Mouse (Mus musculus): ENCODE results near the gene Neu3. TPM values are rescaled to one million over a fixed set of nuclear protein-coding genes. Genes with fewer than 3 reads are reported as not detected.

Neu3 gene
- polyA plus RNA-seq, 1 experiment from 2014 or later, result 1.8 TPM

DNA sequence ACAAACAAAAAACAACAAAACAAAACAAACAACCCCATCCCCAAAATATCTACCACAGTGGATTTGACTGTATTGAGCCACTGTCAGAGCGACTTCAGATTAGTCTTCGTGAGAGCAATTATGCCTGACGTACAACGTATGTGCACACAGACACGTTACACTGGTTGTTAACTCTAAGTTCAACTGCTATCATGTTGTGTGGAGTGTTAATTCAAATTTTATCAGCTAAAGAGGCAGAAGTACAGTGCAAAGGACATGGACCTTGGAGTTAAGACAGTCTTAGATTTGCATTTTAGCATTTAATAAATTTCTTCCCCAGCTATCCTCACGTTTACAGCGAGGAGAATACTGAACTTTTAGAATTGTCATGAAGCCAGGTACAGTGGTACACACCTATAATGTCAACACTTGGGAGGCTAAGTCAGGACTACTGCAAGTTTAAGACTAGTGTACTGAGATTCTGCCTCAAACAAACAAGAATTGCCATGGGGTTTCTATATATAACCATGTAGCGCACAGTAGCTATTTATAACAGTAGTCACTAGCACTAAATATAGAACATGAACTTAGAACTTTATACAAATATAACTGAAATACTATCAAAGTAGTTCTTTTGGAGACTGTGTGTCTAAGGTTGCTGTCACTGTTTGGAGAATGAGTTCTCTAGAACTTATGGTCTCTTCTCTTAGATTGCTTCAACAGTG, 17.5 kb upstream of the Neu3 start:
- H3K36me3 ChIP-seq (ENCODE audit: control insufficient read depth, insufficient read depth, low read length), result peaks cover 80% of the 10 kb centered on the region
- H3K9me3 ChIP-seq (ENCODE audit: control insufficient read depth, low read length), result no peaks in the 10 kb centered on the region
- H3K27me3 ChIP-seq (ENCODE audit: control insufficient read depth, insufficient read depth, low read length), result no peaks in the 10 kb centered on the region
- WGBS, result 98% methylated on average over 8 of the region's 8 CpGs
- H3K4me3 ChIP-seq (replicated peaks; ENCODE audit: low read depth, low read length), result no peak overlapping the region
- H3K9ac ChIP-seq (replicated peaks; ENCODE audit: low read length), result no peak overlapping the region
- no peak overlapping the region for H3K4me2 ChIP-seq (ENCODE audit: low read length)
- H3K4me1 ChIP-seq (ENCODE audit: control insufficient read depth, insufficient read depth, low read length), result no peaks in the 10 kb centered on the region
- no peak for DNase-seq
- no peak overlapping the region for H3K27ac ChIP-seq (replicated peaks; ENCODE audit: low read depth, low read length)
- no peak for ATAC-seq (ENCODE audit: low FRiP score, low TSS enrichment)

GRCm38 (mm10) chr7:99838241-99838640, 10.0 kb upstream of the Neu3 start:
- no peaks in the 10 kb centered on the region for H3K4me1 ChIP-seq (ENCODE audit: control insufficient read depth, insufficient read depth, low read length)
- no peak overlapping the region for H3K9ac ChIP-seq (replicated peaks; ENCODE audit: low read length)
- H3K27me3 ChIP-seq (ENCODE audit: control insufficient read depth, insufficient read depth, low read length), result no peaks in the 10 kb centered on the region
- H3K9me3 ChIP-seq (ENCODE audit: control insufficient read depth, low read length), result no peaks in the 10 kb centered on the region
- no peak overlapping the region for H3K27ac ChIP-seq (replicated peaks; ENCODE audit: low read depth, low read length)
- no peak for DNase-seq
- no peak overlapping the region for H3K4me2 ChIP-seq (ENCODE audit: low read length)
- H3K36me3 ChIP-seq (ENCODE audit: control insufficient read depth, insufficient read depth, low read length), result peaks cover 67% of the 10 kb centered on the region
- ATAC-seq (ENCODE audit: low FRiP score, low TSS enrichment), result no peak
- 89% methylated on average over 3 of the region's 3 CpGs for WGBS
- H3K4me3 ChIP-seq (replicated peaks; ENCODE audit: low read depth, low read length), result no peak overlapping the region

DNA sequence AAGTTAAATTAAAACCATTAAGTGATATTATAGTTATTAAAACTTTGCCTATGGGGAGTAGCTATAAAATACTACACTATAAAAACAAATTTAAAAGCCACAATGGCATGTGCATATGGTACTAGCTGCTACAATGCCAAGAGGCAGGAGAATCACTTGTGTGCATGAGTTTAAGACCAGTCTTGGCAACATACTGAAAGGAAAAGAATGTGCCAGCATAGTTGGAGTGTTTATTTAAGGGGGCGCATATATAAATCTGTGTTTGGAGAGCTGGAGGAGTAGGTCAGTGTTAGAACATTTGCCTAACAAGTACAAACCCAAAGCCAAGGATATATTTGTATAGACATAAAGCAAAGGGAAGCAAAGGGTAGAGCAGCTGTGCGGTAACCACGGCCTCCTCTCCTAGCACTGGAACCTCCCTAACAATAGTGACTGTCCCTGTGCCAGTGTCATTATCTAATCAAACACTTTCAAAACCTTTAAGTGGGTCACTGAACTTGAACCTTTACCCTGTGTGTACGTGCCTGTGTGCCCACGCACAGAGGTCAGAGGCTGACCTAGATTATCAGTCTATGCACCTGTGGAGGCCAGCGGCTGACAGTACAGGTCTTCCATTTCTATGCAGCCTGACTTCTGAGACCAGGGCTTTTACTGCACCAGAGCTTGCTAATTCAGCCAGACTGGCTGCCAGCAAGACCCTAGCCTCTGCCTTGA, 9.3 kb upstream of the Neu3 start:
- WGBS, result 89% methylated on average over 6 of the region's 6 CpGs
- ATAC-seq (ENCODE audit: low FRiP score, low TSS enrichment) (no peak), DNase-seq (no peak)
- Histone ChIP-seq H3K4me1 (ENCODE audit: control insufficient read depth, insufficient read depth, low read length) (no peaks in the 10 kb centered on the region), H3K4me3 (replicated peaks; ENCODE audit: low read depth, low read length) (no peak overlapping the region), H3K9ac (replicated peaks; ENCODE audit: low read length) (no peak overlapping the region), H3K4me2 (ENCODE audit: low read length) (no peak overlapping the region), H3K36me3 (ENCODE audit: control insufficient read depth, insufficient read depth, low read length) (peaks cover 59% of the 10 kb centered on the region), H3K27ac (replicated peaks; ENCODE audit: low read depth, low read length) (no peak overlapping the region), H3K27me3 (ENCODE audit: control insufficient read depth, insufficient read depth, low read length) (no peaks in the 10 kb centered on the region), H3K9me3 (ENCODE audit: control insufficient read depth, low read length) (no peaks in the 10 kb centered on the region)

DNA sequence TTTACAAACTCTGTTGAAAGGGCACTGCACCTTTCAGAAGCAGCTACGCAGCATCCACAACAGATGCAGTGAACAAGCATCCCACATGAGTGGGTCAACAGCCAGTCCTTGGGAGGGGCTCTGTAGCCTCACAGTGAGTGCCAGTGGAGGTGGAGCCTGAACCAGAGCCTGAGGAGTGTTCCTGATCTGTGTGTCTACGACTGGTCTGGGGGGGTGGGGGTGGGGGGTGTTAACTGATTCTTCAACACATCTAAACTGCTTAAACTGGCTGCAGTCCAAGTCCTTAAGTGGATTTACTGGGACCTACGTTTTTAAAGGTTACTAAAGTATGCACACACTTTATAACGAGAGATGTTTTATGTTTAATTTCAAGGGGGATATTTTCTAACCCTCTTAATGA, 8.6 kb upstream of the Neu3 start:
- ATAC-seq (ENCODE audit: low FRiP score, low TSS enrichment), result no peak
- no peak for DNase-seq
- H3K9me3 ChIP-seq (ENCODE audit: control insufficient read depth, low read length), result no peaks in the 10 kb centered on the region
- no peak overlapping the region for H3K4me2 ChIP-seq (ENCODE audit: low read length)
- no peaks in the 10 kb centered on the region for H3K4me1 ChIP-seq (ENCODE audit: control insufficient read depth, insufficient read depth, low read length)
- WGBS, result 63% methylated on average over 4 of the region's 4 CpGs
- H3K36me3 ChIP-seq (ENCODE audit: control insufficient read depth, insufficient read depth, low read length), result peaks cover 53% of the 10 kb centered on the region
- no peak overlapping the region for H3K4me3 ChIP-seq (replicated peaks; ENCODE audit: low read depth, low read length)
- H3K27me3 ChIP-seq (ENCODE audit: control insufficient read depth, insufficient read depth, low read length), result no peaks in the 10 kb centered on the region
- H3K9ac ChIP-seq (replicated peaks; ENCODE audit: low read length), result no peak overlapping the region
- H3K27ac ChIP-seq (replicated peaks; ENCODE audit: low read depth, low read length), result no peak overlapping the region

GRCm38 (mm10) chr7:99834314-99834853, 6.2 kb upstream of the Neu3 start:
- H3K9ac ChIP-seq (replicated peaks; ENCODE audit: low read length), result no peak overlapping the region
- H3K4me2 ChIP-seq (ENCODE audit: low read length), result no peak overlapping the region
- no peak overlapping the region for H3K27ac ChIP-seq (replicated peaks; ENCODE audit: low read depth, low read length)
- H3K9me3 ChIP-seq (ENCODE audit: control insufficient read depth, low read length), result no peaks in the 10 kb centered on the region
- H3K4me3 ChIP-seq (replicated peaks; ENCODE audit: low read depth, low read length), result no peak overlapping the region
- DNase-seq (no peak), ATAC-seq (ENCODE audit: low FRiP score, low TSS enrichment) (no peak)
- H3K27me3 ChIP-seq (ENCODE audit: control insufficient read depth, insufficient read depth, low read length), result no peaks in the 10 kb centered on the region
- no peaks in the 10 kb centered on the region for H3K4me1 ChIP-seq (ENCODE audit: control insufficient read depth, insufficient read depth, low read length)
- H3K36me3 ChIP-seq (ENCODE audit: control insufficient read depth, insufficient read depth, low read length), result peaks cover 30% of the 10 kb centered on the region
- 87% methylated on average over 5 of the region's 5 CpGs for WGBS

GRCm38 (mm10) chr7:99833846-99834222, 5.6 kb upstream of the Neu3 start:
- H3K36me3 ChIP-seq (ENCODE audit: control insufficient read depth, insufficient read depth, low read length), result peaks cover 25% of the 10 kb centered on the region
- H3K4me1 ChIP-seq (ENCODE audit: control insufficient read depth, insufficient read depth, low read length), result no peaks in the 10 kb centered on the region
- H3K27me3 ChIP-seq (ENCODE audit: control insufficient read depth, insufficient read depth, low read length), result no peaks in the 10 kb centered on the region
- no peaks in the 10 kb centered on the region for H3K9me3 ChIP-seq (ENCODE audit: control insufficient read depth, low read length)
- H3K4me2 ChIP-seq (ENCODE audit: low read length), result no peak overlapping the region
- WGBS, result 93% methylated on average over 2 of the region's 2 CpGs
- no peak overlapping the region for H3K27ac ChIP-seq (replicated peaks; ENCODE audit: low read depth, low read length)
- no peak overlapping the region for H3K4me3 ChIP-seq (replicated peaks; ENCODE audit: low read depth, low read length)
- ATAC-seq (ENCODE audit: low FRiP score, low TSS enrichment) (no peak), DNase-seq (no peak)
- no peak overlapping the region for H3K9ac ChIP-seq (replicated peaks; ENCODE audit: low read length)

- Histone ChIP-seq H3K36me3 (ENCODE audit: control insufficient read depth, insufficient read depth, low read length) (peaks cover 20% of the 10 kb centered on the region), H3K4me1 (ENCODE audit: control insufficient read depth, insufficient read depth, low read length) (0 out of 2 replicates have a peak, but pooled peaks cover 5% of the 10 kb centered on the region), H3K4me2 (ENCODE audit: low read length) (no peak overlapping the region), H3K9ac (replicated peaks; ENCODE audit: low read length) (no peak overlapping the region), H3K9me3 (ENCODE audit: control insufficient read depth, low read length) (no peaks in the 10 kb centered on the region), H3K27me3 (ENCODE audit: control insufficient read depth, insufficient read depth, low read length) (no peaks in the 10 kb centered on the region), H3K4me3 (replicated peaks; ENCODE audit: low read depth, low read length) (no peak overlapping the region), H3K27ac (replicated peaks; ENCODE audit: low read depth, low read length) (no peak overlapping the region)
- no peak for ATAC-seq (ENCODE audit: low FRiP score, low TSS enrichment)
- DNase-seq, result no peak
- 85% methylated on average over 5 of the region's 5 CpGs for WGBS
Observed at GRCm38 (mm10) chr7:99833115-99833845, 5.1 kb upstream of the Neu3 start.

- H3K9me3 ChIP-seq (ENCODE audit: control insufficient read depth, low read length), result no peaks in the 10 kb centered on the region
- WGBS, result 66% methylated on average over 6 of the region's 6 CpGs
- ATAC-seq (ENCODE audit: low FRiP score, low TSS enrichment), result no peak
- H3K4me1 ChIP-seq (ENCODE audit: control insufficient read depth, insufficient read depth, low read length), result 0 out of 2 replicates have a peak, but pooled peaks cover 6% of the 10 kb centered on the region
- no peak overlapping the region for H3K27ac ChIP-seq (replicated peaks; ENCODE audit: low read depth, low read length)
- H3K4me2 ChIP-seq (ENCODE audit: low read length), result no peak overlapping the region
- no peak overlapping the region for H3K9ac ChIP-seq (replicated peaks; ENCODE audit: low read length)
- H3K27me3 ChIP-seq (ENCODE audit: control insufficient read depth, insufficient read depth, low read length), result no peaks in the 10 kb centered on the region
- no peaks in the 10 kb centered on the region for H3K36me3 ChIP-seq (ENCODE audit: control insufficient read depth, insufficient read depth, low read length)
- no peak overlapping the region for H3K4me3 ChIP-seq (replicated peaks; ENCODE audit: low read depth, low read length)
- no peak for DNase-seq
Observed at GRCm38 (mm10) chr7:99826096-99826495, 2.1 kb downstream of the Neu3 start.
